Mouse (Mus musculus) gastrocnemius, postnatal 10 days (tissue): ENCODE results near the gene Slc29a1. TPM values are rescaled to one million over a fixed set of nuclear protein-coding genes. Genes with fewer than 3 reads are reported as not detected.

ENCODE experiments used
- DNase-seq: peaks from one replicate; pipeline ENCODE4 v3.0.0; 2021; ENCODE audit warnings: mixed read lengths
- total RNA-seq, 2 experiments: library from RNA; stranded (reverse); gene quantifications; 2 replicates each; pipeline ENCODE4 v1.2.3; 2021

The Slc29a1 gene
- total RNA-seq, 2 experiments from 2014 or later, result 97.4 to 114 TPM

DNA sequence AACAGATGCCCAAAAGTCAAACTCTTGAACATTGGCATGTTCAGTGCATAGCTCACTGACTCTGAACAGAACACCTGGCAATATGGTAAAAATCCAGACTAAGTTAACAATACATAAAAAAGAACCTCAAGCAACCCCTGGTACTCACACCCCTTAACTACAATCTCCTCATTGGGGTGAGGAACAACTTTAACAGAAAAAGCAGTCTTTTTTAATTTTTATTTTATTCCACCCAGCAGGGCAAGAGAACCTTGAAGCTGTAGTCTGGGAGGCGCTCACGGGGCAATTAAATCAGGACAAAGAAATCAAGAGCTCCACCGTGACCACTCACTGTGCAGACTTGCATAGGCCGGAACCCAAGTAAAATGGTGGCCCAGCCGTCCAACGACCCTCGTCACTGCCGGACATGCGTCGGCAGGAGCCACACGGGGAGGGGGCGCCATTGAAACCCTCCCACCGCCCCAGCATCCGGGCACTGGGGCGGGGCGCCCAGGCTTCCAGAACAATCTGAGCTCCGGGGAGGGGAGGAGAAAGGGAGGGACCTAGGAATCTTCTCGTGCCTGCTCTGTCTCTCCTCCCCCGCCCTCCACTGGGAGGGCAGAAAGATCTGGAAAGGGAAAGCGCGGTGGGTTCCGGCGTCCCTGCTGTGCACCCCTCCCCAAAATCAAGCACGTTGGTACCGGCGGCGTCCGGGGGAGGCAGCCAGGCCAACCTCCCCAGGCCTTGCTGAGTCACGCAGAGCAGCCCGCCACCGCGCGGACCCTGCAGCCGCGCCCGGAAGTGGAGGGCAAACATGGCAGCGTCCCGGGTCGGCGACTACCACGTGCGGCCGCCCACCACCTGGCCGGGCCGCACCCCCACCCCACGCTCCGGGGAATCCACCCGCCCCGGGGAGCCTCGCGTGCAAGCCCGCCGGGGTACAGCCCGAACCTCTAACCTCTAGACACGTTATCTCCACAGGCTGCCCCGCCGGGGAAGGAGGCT, 27.0 kb downstream of the Slc29a1 start:
- peak; percentile 67 for DNase-seq

DNA sequence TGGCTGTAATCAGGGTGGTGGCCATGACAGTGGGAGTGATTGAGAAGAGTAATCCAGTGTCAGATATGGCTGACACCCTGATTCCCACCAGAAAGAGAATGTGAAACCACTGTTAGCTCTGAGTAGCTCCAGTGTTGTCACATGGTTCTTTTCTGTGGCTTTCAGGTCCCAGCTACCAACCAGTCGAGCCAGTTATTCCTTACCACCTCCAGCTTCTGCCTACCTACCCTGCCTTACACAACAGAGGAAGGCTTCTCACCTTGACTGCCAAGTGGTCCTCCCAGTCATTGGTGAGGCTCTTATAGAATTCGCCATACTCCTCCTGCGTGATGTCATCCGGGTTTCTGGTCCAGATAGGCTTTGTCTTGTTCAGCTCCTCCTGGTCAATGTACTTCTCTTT, 29.4 kb downstream of the Slc29a1 start:
- DNase-seq, result no peak

DNA sequence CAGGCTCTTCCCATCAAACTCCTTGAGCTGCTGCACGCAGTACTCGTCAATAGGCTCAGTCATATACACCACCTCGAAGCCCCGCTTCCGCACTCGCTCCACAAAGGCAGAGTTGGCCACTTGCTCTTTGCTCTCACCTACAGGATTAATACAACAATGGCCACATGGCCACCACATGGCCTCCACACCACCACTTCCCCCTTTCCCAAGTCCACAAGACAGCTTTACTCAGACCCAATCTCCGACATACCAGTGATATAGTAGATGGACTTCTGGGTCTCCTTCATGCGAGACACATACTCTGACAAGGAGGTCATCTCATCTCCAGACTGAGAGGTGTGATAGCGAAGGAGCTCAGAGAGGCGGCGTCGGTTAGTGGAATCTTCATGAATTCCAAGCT, 30.4 kb downstream of the Slc29a1 start:
- no peak for DNase-seq

DNA sequence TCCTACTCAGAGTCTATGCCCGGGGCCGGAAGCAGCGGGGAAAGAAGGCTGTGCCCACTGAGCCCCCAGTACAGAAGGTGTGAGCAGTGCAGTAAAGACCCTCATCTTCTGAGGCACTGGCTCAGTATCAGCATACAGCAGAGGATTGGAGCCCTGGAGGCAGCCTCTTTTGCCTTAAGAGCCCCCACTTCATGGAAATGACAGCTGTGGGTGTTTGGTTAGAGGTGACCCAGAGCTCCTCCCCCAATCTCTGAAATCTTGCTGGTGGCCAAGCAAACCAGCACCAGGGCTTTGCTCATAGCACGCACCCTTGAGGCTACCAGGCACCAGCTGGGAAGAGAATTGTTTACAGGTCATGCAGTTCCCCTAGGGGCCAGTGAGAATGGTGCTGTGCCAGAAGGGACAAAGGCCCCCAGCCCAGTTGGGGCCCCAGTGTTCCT, 32.2 kb downstream of the Slc29a1 start:
- no peak for DNase-seq

DNA sequence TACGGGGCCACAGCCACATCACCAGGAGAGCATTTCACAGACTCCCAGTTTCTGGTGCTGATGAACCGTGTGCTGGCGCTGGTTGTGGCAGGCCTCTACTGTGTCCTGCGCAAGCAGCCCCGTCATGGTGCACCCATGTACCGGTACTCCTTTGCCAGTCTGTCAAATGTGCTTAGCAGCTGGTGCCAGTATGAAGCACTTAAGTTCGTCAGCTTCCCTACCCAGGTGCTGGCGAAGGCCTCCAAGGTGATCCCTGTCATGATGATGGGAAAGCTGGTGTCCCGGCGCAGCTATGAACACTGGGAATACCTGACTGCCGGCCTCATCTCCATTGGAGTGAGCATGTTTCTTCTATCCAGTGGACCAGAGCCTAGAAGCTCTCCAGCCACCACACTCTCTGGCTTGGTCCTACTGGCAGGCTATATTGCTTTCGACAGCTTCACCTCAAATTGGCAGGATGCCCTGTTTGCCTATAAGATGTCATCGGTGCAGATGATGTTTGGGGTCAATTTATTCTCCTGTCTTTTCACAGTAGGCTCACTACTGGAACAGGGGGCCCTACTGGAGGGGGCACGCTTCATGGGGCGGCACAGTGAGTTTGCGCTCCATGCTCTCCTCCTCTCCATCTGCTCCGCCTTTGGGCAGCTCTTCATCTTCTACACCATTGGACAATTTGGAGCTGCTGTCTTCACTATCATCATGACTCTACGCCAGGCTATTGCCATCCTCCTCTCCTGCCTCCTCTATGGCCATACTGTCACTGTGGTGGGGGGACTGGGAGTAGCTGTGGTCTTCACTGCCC, 32.8 kb downstream of the Slc29a1 start:
- no peak for DNase-seq

DNA sequence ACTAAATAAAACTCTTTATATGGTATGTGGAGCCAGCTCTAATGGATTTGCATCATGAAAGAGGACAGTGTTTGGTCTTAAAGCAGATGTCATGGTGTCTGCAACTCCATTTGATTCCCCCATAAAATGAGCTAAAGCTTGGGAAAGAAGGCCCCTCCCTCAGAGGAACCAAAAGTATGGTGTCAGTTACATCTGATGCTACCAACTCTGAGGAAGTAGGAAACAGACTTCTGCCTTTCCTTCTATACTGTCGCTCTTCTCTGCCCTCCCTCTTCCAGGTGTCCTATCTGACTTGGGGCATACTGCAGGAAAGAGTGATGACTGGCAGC, 33.4 kb downstream of the Slc29a1 start:
- DNase-seq, result no peak

DNA sequence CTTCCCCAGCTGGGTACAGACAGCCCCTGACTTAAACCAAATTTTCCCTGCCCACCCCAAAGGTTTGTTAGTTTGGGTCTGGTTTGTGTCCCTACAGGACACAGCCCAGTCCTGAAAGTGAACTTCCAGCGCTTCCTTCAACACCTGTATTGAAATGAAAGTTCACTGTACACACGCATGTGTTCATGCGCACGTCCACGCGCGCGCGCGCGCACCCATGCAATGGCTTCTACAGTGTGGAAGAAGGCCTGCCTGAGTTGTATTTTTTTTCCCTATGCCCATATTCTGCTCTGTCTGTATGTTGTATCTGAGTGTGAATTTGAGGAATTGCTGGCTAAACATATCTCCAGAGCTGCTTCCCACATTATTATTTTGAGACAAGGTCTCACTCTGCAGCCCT, 34.3 kb downstream of the Slc29a1 start:
- DNase-seq, result no peak

DNA sequence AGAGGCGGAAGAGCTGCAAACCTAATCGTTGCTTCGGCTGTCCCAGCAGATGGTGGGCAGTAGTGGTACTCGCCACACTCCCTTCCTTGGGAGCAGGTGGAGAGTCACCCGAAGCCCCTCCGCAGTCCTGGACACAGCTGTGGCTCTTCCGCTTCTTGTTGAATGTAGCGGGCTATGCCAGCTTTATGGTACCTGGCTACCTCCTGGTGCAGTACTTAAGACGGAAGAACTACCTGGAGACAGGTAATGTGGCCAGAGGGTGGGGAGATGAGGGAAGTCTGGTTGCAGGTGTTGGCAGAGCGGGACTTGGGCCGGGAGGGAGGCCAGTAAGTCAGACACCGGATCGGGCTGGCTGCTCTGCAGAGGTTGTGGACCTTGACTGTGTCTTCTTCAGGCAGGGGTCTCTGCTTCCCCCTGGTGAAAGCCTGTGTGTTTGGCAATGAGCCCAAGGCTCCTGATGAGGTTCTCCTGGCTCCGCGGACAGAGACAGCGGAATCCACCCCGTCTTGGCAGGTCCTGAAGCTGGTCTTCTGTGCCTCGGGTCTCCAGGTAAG, 34.8 kb downstream of the Slc29a1 start:
- DNase-seq, result no peak

DNA sequence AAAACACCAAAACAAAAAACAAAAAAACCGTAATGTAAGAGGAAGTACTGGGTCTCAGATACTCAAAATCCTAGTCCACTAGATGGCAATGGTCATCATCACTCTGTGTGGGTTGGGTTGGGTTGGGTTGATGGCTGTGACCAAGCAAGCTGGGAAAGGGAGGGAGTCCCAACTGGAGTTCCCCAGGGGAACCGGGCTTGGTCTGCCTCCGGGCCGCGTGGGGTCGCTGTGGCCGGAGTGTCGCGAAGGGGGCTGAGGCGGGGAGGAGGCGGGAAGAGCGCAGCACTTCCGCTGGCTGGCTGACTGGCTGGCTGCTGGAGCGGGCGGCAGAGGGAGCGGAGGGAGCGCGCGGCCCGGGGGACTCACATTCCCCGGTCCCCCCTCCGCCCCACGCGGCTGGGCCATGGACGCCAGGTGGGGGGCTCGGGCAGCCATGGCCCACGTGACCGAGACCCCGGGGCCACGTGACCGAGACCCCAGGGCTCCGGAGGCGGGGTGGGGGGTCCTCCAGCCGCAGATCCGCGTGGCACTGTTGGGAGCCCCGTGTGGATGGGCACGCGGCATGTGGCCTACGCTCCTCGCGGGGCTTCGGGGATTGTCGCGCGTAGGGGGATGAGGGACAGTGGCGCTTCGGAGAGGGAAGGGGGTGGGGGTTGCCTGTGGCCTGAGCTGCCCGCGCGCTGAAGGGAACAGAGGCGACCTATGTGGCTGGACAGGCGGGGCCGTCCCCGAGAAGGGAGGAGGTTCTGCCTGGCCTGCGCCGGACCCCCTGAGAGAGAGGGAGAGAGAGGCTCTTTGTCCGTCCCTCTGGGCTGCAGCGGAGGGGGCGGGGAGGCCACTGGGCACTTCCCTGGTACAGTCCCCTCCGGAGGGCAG, 35.5 kb downstream of the Slc29a1 start, which contains the start of gene Slc35b2:
TSS of gene Slc35b2 (plus strand) at position 220 of the 876 bp plus-strand sequence.
- peak; percentile 96 for DNase-seq

DNA sequence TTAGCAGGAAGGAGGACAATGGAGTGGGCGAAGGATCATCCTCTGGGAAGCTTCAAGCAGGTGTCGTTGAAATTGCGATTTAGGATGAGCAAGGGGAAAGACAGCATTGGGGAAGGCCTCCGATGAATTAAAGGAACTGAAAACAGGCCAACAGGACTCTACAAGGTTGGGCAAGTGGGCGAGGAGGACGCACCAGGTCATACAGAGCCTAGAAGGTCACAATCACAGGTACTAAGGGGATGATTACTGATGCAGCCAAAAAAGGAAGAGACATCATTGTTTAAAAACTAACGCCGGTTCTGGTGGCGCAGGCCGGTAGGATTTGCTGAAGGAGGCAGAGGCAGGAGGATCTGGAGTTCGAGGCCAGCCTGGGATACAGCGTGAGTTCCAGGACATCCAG, 36.2 kb downstream of the Slc29a1 start:
- DNase-seq, result no peak

DNA sequence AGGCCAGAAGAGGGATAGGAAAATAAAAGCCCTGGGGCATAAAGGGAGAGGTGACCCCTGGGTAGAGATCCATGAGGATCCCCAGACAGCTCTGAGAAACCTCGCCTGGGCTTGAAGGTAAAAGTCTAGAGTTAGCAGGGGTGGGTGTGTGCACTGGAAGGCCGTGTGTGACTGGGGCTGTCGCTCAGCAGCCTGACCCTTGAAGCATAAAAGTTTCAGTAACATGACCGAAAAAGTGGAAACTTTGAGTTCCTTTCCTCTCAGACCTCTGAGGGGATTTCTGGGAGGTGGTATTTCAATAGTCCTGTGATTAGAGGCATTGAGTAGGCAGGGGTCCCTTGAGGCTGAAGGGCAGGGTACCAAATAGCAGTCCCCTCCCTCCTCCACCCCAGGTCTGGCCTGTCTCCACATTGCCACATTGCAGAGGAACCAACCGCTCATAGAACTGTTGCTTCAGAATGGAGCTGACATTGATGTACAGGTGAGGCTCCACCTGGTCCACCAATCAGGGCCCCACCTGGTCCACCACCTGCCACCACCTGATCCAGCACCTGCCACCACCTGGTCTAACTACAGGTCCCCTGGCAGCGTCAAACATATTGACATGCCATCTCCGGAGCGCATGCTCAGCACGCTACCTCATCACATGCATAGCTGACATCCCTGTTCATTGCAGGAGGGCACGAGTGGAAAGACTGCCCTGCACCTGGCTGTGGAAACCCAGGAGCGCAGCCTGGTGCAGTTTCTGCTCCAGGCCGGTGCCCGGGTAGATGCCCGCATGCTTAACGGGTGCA, 39.5 kb downstream of the Slc29a1 start:
- no peak for DNase-seq

DNA sequence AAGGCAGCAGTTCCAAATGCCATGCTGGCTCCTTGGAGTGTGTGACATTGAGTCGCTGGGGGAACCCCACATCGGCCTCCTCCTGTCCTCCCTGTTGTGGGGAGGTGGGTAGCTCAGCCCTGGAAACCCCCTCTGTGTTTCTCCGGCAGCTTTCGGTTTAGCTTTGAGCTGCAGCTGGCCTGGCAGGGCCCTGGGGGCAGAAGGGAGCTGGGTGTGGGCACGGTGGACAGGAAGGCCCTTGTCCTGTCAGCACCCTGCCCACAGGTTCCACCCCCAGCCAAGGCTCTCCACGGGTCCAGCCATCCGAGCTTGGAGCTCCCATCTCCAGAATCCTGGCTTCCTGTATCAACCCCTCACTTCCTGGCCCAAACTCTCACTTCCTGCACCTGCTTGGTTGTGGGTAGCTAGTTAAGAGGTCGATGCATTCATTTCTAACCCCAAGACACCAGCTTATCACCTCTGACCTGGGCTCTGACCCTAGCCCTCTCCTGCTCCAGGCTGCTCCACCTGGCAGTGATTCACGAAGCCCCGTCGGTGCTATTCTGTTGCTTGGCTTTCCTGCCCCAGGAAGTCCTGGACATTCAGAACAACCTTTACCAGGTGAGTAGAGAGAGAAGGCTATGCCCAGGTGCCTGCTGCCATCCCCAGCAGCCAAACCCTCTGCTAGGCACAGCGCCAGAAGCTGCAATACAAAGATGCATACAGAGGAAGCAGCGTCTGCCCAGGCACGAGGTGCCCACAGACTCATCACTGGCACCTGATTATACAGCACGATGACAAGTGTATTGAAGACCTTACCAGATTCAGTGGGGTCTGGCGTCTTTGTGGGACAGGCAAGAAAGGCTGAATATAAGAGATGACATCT, 41.2 kb downstream of the Slc29a1 start:
- DNase-seq, result no peak

DNA sequence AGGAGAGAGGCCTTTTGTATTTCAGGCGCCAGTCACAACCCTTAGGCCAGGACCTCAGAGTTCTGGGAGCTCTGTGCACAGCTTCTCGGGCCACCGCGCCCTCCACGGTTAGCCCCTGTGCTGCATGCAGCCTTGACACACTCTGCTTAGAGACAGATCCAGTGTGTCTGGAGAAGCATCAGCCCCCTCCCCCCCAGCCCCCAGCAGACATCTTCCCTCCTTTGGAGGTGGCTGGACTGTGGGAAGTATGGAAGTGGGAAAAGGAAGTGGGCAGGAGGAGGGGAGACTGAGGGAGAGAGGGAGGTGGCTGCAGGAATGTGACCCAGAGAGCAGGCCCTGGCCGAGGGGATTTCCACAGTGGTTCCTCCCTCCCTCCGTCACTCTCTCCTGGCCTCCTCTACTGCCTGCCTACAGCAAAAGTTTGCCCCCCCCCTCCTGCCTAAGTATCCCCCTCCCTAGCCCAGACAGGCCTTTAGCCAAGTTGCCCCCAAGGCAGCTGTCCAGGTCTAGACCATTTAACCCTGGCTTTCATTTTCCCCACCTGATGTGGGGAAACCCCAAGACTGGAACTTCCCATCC, 42.1 kb downstream of the Slc29a1 start:
- DNase-seq, result no peak

DNA sequence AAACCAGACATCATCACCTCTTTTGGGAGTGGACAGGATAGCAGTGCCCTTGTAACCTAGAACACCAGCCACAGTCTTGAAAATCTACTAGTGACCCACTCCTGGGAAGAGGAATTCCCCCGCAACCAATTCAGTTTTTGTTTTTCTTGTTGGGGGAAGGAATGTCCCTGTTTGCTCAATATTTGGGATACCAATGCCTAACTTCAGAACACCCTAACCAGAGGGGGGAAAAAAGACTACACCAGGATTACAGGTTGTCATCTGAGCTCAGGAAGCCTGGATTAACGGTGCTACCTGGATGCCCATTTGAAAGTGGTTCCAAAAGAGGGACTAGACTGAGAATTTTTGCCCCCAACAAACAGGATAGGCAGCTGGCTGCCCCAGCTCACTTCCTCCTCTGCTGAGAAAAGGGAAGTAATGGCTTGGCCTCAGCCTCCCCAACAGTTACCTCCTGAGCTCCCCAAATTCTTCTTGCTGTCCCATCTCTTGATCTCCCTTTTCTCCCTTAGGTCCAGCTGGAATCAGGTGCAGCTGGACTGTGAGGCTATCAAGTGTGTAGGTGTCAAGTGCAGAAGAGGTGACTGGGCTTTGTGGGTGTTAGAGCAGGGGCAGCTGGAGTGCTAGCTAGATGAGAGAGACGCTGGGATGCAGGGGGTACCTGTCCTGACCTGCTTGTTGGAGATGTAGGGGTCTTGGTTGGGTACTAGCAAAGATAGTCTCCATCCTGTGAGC, 42.7 kb downstream of the Slc29a1 start:
- no peak for DNase-seq

DNA sequence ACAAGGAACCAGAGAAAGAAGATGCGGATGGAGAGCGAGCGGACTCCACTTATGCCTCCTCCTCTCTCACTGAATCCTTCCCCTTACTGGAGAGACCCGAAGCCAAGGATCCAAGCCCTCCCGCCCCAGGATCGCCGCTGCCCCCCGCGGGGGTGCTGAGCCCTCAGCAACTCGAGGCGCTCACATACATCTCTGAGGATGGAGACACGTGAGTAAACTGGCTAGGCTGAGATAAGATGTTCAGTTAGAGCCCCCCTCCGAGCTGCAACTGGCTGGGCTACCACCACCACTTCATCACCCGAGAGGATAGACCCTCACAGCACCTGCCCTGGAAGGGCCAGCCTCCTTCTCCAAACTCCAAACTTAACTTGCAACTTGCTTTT, 43.3 kb downstream of the Slc29a1 start:
- no peak for DNase-seq

DNA sequence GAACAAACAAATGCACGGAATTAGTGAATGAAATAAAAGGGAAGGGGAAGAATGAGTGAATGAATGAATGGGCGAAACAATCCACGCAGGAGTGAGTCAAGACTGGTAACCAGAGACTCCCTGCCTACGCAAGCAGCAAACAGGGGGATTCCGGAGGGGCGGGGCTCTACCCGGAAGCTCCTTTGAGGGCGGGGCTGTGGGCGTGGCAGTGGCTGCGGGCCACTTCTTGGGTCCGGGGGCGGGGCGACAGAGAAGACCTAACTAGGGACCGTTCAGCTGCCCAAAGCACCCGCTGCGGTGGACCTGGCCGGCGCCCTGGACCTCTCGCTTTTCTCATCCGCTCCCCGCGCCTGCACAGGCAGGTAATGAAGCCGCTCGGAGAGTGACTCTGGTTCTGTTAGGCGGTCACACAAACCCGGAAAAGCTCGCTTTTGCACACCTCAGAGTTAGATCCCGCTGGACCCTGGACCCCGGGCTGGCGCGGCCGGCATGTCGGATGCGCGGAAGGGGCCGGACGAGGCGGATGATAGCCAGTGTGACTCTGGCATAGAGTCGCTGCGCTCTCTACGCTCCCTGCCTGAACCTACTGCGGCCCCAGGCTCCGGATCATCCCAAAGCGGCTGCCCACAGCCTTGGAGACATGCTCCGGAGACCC, 43.8 kb downstream of the Slc29a1 start, which contains the start of gene Nfkbie:
TSS of gene Nfkbie (plus strand) at position 252 of the 655 bp plus-strand sequence.
- DNase-seq, result peak; percentile 93

DNA sequence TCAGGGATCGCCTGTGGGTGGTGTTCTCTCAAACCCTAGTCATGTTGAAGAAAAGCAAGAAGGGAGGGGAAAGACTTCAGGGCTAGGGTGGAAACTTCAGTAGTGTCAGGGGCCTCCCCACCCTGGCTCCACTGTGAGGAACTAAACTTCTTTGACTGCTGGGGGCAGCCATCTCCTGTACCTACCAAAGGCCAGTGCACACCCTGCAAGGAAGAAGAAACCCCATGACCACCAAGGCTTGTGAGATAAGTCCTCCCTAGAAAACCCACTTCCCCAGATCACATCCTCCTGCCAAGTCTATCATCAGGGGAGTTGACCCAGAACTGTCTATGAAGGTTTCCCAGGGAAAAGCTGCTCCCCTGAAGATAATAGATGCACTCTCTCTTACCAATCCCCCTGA, 45.0 kb downstream of the Slc29a1 start:
- DNase-seq, result no peak

DNA sequence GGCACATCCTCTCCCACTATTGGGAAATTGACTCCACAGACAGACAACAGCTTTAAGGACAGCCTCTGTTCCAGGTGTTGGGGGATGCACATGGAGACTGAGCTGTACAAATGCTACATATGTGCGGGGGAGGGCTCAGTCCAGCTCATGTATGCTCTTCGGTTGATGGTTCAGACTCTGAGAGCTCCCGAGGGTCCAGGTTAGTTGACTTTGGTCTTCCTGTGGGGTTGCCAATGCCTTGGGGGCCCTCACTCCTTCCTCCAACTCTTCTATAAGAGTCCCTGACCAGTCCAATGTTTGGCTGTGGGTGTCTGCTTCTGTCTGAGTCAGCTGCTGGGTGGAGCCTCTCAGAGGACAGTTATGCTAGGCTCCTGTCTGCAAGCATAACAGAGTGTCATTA, 46.3 kb downstream of the Slc29a1 start:
- no peak for DNase-seq
